Mouse (Mus musculus): ENCODE results near the gene Klrb1b. TPM values are rescaled to one million over a fixed set of nuclear protein-coding genes. Genes with fewer than 3 reads are reported as not detected.

The Klrb1b gene
- 0.36 TPM in 1 of 2 replicates, not detected in the other for polyA plus RNA-seq (2015; fragmentation: Nextera tagmentation; extraction: Ambion mirVana)

GRCm38 (mm10) chr6:128826132-128826531 is at the start of gene Klrb1b, which contains the start of gene Gm44511:
Gene Klrb1b, minus strand, starts transcription at chr6:128826331.
Gene Gm44511, minus strand, starts transcription at chr6:128826315.
- H3K27me3 ChIP-seq (ENCODE audit: insufficient read depth, low read length): no peaks in the 10 kb centered on the region
- 85% methylated on average over 6 of the region's 6 CpGs for WGBS
- no peak within 1 kb of the TSS for H3K27ac ChIP-seq (ENCODE audit: low read length)
- H3K4me2 ChIP-seq (replicated peaks; ENCODE audit: low read depth, low read length): no peak within 1 kb of the TSS
- no peaks in the 10 kb centered on the region for H3K4me1 ChIP-seq (ENCODE audit: insufficient read depth, low read length)
- H3K4me3 ChIP-seq (ENCODE audit: low read length): no peak within 1 kb of the TSS
- no peaks in the 10 kb centered on the region for H3K36me3 ChIP-seq (ENCODE audit: insufficient read depth, low read length)
- ATAC-seq (ENCODE audit: low FRiP score, low TSS enrichment): no peak
- no peak within 1 kb of the TSS for H3K9ac ChIP-seq (replicated peaks; ENCODE audit: low read length)
- H3K9me3 ChIP-seq (ENCODE audit: low read length): no peaks in the 10 kb centered on the region

- Histone ChIP-seq H3K4me2 (replicated peaks; ENCODE audit: low read depth, low read length) (no peak overlapping the region), H3K9me3 (ENCODE audit: low read length) (no peaks in the 10 kb centered on the region; the same call in 1 of the 2 replicates), H3K9ac (replicated peaks; ENCODE audit: low read length) (no peak overlapping the region), H3K4me1 (ENCODE audit: insufficient read depth, low read length) (no peaks in the 10 kb centered on the region), H3K27ac (ENCODE audit: low read length) (no peak overlapping the region), H3K27me3 (ENCODE audit: insufficient read depth, low read length) (no peaks in the 10 kb centered on the region), H3K4me3 (ENCODE audit: low read length) (no peak overlapping the region), H3K36me3 (ENCODE audit: insufficient read depth, low read length) (no peaks in the 10 kb centered on the region)
- ATAC-seq (ENCODE audit: low FRiP score, low TSS enrichment): no peak
- 90% methylated on average over 1 of the region's 1 CpGs for WGBS
These were observed 45.9 kb upstream of the Klrb1b start for GRCm38 (mm10) chr6:128871910-128872610.

GRCm38 (mm10) chr6:128868861-128869260 is 42.7 kb upstream of the Klrb1b start:
- 29% methylated on average over 3 of the region's 3 CpGs for whole genome bisulfite sequencing
- ATAC-seq (ENCODE audit: low FRiP score, low TSS enrichment): no peak
- Histone ChIP-seq H3K27ac (ENCODE audit: low read length) (no peak overlapping the region), H3K4me2 (replicated peaks; ENCODE audit: low read depth, low read length) (no peak overlapping the region), H3K27me3 (ENCODE audit: insufficient read depth, low read length) (no peaks in the 10 kb centered on the region), H3K36me3 (ENCODE audit: insufficient read depth, low read length) (no peaks in the 10 kb centered on the region), H3K9me3 (ENCODE audit: low read length) (no peaks in the 10 kb centered on the region), H3K4me3 (ENCODE audit: low read length) (no peak overlapping the region), H3K9ac (replicated peaks; ENCODE audit: low read length) (no peak overlapping the region), H3K4me1 (ENCODE audit: insufficient read depth, low read length) (no peaks in the 10 kb centered on the region)

GRCm38 (mm10) chr6:128857976-128858375 is 31.8 kb upstream of the Klrb1b start:
- H3K9me3 ChIP-seq (ENCODE audit: low read length): no peaks in the 10 kb centered on the region
- ATAC-seq (ENCODE audit: low FRiP score, low TSS enrichment): no peak
- WGBS: 86% methylated on average over 2 of the region's 2 CpGs
- no peak overlapping the region for H3K9ac ChIP-seq (replicated peaks; ENCODE audit: low read length)
- H3K27me3 ChIP-seq (ENCODE audit: insufficient read depth, low read length): no peaks in the 10 kb centered on the region
- no peak overlapping the region for H3K4me2 ChIP-seq (replicated peaks; ENCODE audit: low read depth, low read length)
- no peaks in the 10 kb centered on the region for H3K36me3 ChIP-seq (ENCODE audit: insufficient read depth, low read length)
- H3K4me1 ChIP-seq (ENCODE audit: insufficient read depth, low read length): 0 out of 2 replicates have a peak, but pooled peaks cover 3% of the 10 kb centered on the region
- no peak overlapping the region for H3K4me3 ChIP-seq (ENCODE audit: low read length)
- no peak overlapping the region for H3K27ac ChIP-seq (ENCODE audit: low read length)

- no peaks in the 10 kb centered on the region for H3K27me3 ChIP-seq (ENCODE audit: insufficient read depth, low read length)
- no peak overlapping the region for H3K9ac ChIP-seq (replicated peaks; ENCODE audit: low read length)
- 0 out of 2 replicates have a peak, but pooled peaks cover 3% of the 10 kb centered on the region for H3K4me1 ChIP-seq (ENCODE audit: insufficient read depth, low read length)
- WGBS: 54% methylated on average over 5 of the region's 5 CpGs
- no peak overlapping the region for H3K4me2 ChIP-seq (replicated peaks; ENCODE audit: low read depth, low read length)
- peak; percentile 88 for ATAC-seq (ENCODE audit: low FRiP score, low TSS enrichment)
- no peaks in the 10 kb centered on the region for H3K9me3 ChIP-seq (ENCODE audit: low read length)
- H3K27ac ChIP-seq (ENCODE audit: low read length): peak overlapping the region; percentile 43; the same call in 1 of the 2 replicates
- H3K36me3 ChIP-seq (ENCODE audit: insufficient read depth, low read length): no peaks in the 10 kb centered on the region
- H3K4me3 ChIP-seq (ENCODE audit: low read length): no peak overlapping the region
These were observed 30.1 kb upstream of the Klrb1b start for GRCm38 (mm10) chr6:128856250-128856649.

- H3K27ac ChIP-seq (ENCODE audit: low read length): no peak overlapping the region
- no peak for ATAC-seq (ENCODE audit: low FRiP score, low TSS enrichment)
These were observed 29.3 kb upstream of the Klrb1b start for GRCm38 (mm10) chr6:128855477-128855876.

GRCm38 (mm10) chr6:128854895-128855294 is 28.8 kb upstream of the Klrb1b start:
- no peak for ATAC-seq (ENCODE audit: low FRiP score, low TSS enrichment)
- H3K4me3 ChIP-seq (ENCODE audit: low read length): no peak overlapping the region
- H3K4me2 ChIP-seq (replicated peaks; ENCODE audit: low read depth, low read length): no peak overlapping the region
- H3K4me1 ChIP-seq (ENCODE audit: insufficient read depth, low read length): 0 out of 2 replicates have a peak, but pooled peaks cover 3% of the 10 kb centered on the region
- no peaks in the 10 kb centered on the region for H3K27me3 ChIP-seq (ENCODE audit: insufficient read depth, low read length)
- H3K36me3 ChIP-seq (ENCODE audit: insufficient read depth, low read length): no peaks in the 10 kb centered on the region
- H3K9ac ChIP-seq (replicated peaks; ENCODE audit: low read length): no peak overlapping the region
- no peaks in the 10 kb centered on the region for H3K9me3 ChIP-seq (ENCODE audit: low read length)
- no peak overlapping the region for H3K27ac ChIP-seq (ENCODE audit: low read length)
- WGBS: 91% methylated on average over 3 of the region's 3 CpGs

More at GRCm38 (mm10) chr6:128855477-128855876, 29.3 kb upstream of the Klrb1b start:
- H3K9ac ChIP-seq (replicated peaks; ENCODE audit: low read length): no peak overlapping the region
- H3K4me2 ChIP-seq (replicated peaks; ENCODE audit: low read depth, low read length): no peak overlapping the region
- no peaks in the 10 kb centered on the region for H3K27me3 ChIP-seq (ENCODE audit: insufficient read depth, low read length)
- H3K36me3 ChIP-seq (ENCODE audit: insufficient read depth, low read length): no peaks in the 10 kb centered on the region
- no peak overlapping the region for H3K4me3 ChIP-seq (ENCODE audit: low read length)
- 0 out of 2 replicates have a peak, but pooled peaks cover 3% of the 10 kb centered on the region for H3K4me1 ChIP-seq (ENCODE audit: insufficient read depth, low read length)
- 42% methylated on average over 1 of the region's 1 CpGs for WGBS
- no peaks in the 10 kb centered on the region for H3K9me3 ChIP-seq (ENCODE audit: low read length)

- H3K9ac ChIP-seq (replicated peaks; ENCODE audit: low read length): no peak overlapping the region
- no peaks in the 10 kb centered on the region for H3K9me3 ChIP-seq (ENCODE audit: low read length)
- H3K27ac ChIP-seq (ENCODE audit: low read length): no peak overlapping the region
- no peak overlapping the region for H3K4me3 ChIP-seq (ENCODE audit: low read length)
- H3K27me3 ChIP-seq (ENCODE audit: insufficient read depth, low read length): no peaks in the 10 kb centered on the region
- no peak overlapping the region for H3K4me2 ChIP-seq (replicated peaks; ENCODE audit: low read depth, low read length)
- 0 out of 2 replicates have a peak, but pooled peaks cover 3% of the 10 kb centered on the region for H3K4me1 ChIP-seq (ENCODE audit: insufficient read depth, low read length)
- ATAC-seq (ENCODE audit: low FRiP score, low TSS enrichment): peak; percentile 70
- H3K36me3 ChIP-seq (ENCODE audit: insufficient read depth, low read length): no peaks in the 10 kb centered on the region
- WGBS: 52% methylated on average over 12 of the region's 12 CpGs
These were observed 28.1 kb upstream of the Klrb1b start for GRCm38 (mm10) chr6:128854024-128854820.

GRCm38 (mm10) chr6:128852766-128853165 is 26.6 kb upstream of the Klrb1b start:
- 78% methylated on average over 3 of the region's 3 CpGs for WGBS
- Histone ChIP-seq H3K36me3 (ENCODE audit: insufficient read depth, low read length) (no peaks in the 10 kb centered on the region), H3K27me3 (ENCODE audit: insufficient read depth, low read length) (no peaks in the 10 kb centered on the region), H3K4me1 (ENCODE audit: insufficient read depth, low read length) (0 out of 2 replicates have a peak, but pooled peaks cover 3% of the 10 kb centered on the region), H3K27ac (ENCODE audit: low read length) (no peak overlapping the region), H3K9ac (replicated peaks; ENCODE audit: low read length) (no peak overlapping the region), H3K9me3 (ENCODE audit: low read length) (no peaks in the 10 kb centered on the region), H3K4me2 (replicated peaks; ENCODE audit: low read depth, low read length) (no peak overlapping the region), H3K4me3 (ENCODE audit: low read length) (no peak overlapping the region)
- ATAC-seq (ENCODE audit: low FRiP score, low TSS enrichment): no peak

All from kidney, embryonic 16.5 days (tissue).